Mouse (Mus musculus) Patski (cell line): ENCODE data around the gene 3110082I17Rik. TPM values are rescaled to one million over a fixed set of nuclear protein-coding genes. Genes with fewer than 3 reads are reported as not detected.

ENCODE experiments used
- ATAC-seq: fragments of 100-300 bp; one replicate; pipeline ENCODE4 v1.8.0; 2021
- CTCF ChIA-PET: fragments of 350-600 bp; sonication (Branson Sonifier 250); formaldehyde crosslinking; loops from one replicate; lab custom pipeline; 2022; ENCODE audit warnings: inconsistent platforms; lab: Charles Lee
- POLR2A ChIA-PET: fragments of 350-600 bp; sonication (Branson Sonifier 250); formaldehyde crosslinking; loops from one replicate; lab custom pipeline; 2022; ENCODE audit warnings: antibody characterized with exemption, inconsistent platforms; lab: Charles Lee
- DNase-seq: peaks from one replicate; pipeline ENCODE4 v3.0.0-alpha.2; 2011; ENCODE audit warnings: low read depth, low spot score
- H3K27me3 ChIP-seq: fragments of 371-371 bp; one replicate; pipeline ENCODE4 v1.5.1; 2021
- CTCF ChIP-seq: fragments of 100-300 bp; IDR thresholded peaks from one replicate; pipeline ENCODE4 v1.5.1; 2021
- in situ Hi-C: fragments of 300-500 bp; cut with MboI; formaldehyde crosslinking; loops from 3 replicates; pipeline ENCODE4 v1.11.1; 2018; ENCODE audit warnings: low pct_unique_long_range_greater_than_20kb, mixed read lengths
- polyA plus RNA-seq: library from polyadenylated mRNA; unstranded; gene quantifications from one replicate; pipeline ENCODE4 v1.2.3, GENCODE M21; 2021

3110082I17Rik gene
- polyA plus RNA-seq, 1 experiment from 2014 or later, result 19.1 TPM

- ChIA-PET CTCF (interaction anchor here (1.1 to 2.3 kb wide), 5 partner anchors 12 to 93 kb away, joined by 3 to 6 read pairs (median 5); no protein-coding TSS in a partner anchor), POLR2A (interaction anchor here (1.6 kb wide), 1 partner anchor 15 kb away, joined by 5 read pairs; no protein-coding TSS in a partner anchor)
- TF ChIP-seq CTCF, result no peak
- in situ Hi-C loops, result no loop called here
- ATAC-seq, result no peak
- H3K27me3 ChIP-seq, result no peaks in the 10 kb centered on the region
- DNase-seq, result no peak
Observed at GRCm38 (mm10) chr5:139457241-139457640, 3.1 kb downstream of the 3110082I17Rik start.

DNA sequence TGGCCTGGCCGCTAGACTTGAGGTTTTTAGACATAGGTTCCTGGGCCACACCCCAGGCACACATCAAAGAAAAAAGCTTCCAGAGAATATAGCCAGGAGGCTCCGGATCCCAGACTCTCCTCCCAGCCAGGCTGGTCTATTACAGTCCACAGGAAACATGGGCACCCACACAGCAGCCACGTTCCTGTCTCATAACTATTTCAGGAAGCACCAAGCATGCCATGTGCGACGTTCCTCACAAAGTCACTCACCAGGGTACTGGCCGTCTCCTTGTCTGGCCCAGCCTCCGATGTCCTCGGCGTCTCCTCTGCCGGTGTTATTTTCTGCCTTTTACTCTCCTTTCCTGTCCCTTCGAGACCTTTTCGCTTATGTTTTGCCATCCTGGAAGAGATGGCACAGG is 5.2 kb downstream of the 3110082I17Rik start:
- no peak for ATAC-seq
- POLR2A ChIA-PET, result no interaction called here
- no peak for TF ChIP-seq CTCF
- no peaks in the 10 kb centered on the region for H3K27me3 ChIP-seq
- no peak for DNase-seq
- CTCF ChIA-PET, result interaction anchor here (0.9 kb wide), 1 partner anchor 10 kb away, joined by 3 read pairs; no protein-coding TSS in a partner anchor
- in situ Hi-C loops, result no loop called here

DNA sequence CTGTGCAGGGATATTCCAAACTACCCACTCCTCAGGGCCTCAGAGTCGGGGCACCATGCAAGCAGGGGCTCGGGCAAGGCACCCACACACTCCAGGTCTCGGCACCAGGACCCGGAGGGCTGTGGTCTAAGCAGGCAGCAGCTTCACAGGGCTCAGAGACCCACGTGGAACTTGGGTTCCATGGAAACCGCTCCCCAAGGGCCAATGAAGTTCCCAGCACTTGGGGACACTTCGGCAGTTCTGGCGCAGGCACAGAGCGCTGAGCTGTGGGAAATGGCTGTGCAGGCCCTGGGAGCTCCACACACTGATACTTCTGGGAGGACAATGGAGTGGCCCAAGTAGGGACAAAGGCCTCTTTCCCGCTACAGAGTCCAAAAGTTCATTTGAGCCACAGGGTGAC is 7.3 kb downstream of the 3110082I17Rik start:
- CTCF ChIA-PET, result interaction anchor here (1.8 kb wide), 1 partner anchor 13 kb away, joined by 4 read pairs; no protein-coding TSS in a partner anchor
- POLR2A ChIA-PET, result no interaction called here
- no peak for TF ChIP-seq CTCF
- no peaks in the 10 kb centered on the region for H3K27me3 ChIP-seq
- in situ Hi-C loops, result no loop called here
- ATAC-seq (no peak), DNase-seq (no peak)

GRCm38 (mm10) chr5:139449926-139450325 is 10.4 kb downstream of the 3110082I17Rik start:
- DNase-seq, result no peak

DNA sequence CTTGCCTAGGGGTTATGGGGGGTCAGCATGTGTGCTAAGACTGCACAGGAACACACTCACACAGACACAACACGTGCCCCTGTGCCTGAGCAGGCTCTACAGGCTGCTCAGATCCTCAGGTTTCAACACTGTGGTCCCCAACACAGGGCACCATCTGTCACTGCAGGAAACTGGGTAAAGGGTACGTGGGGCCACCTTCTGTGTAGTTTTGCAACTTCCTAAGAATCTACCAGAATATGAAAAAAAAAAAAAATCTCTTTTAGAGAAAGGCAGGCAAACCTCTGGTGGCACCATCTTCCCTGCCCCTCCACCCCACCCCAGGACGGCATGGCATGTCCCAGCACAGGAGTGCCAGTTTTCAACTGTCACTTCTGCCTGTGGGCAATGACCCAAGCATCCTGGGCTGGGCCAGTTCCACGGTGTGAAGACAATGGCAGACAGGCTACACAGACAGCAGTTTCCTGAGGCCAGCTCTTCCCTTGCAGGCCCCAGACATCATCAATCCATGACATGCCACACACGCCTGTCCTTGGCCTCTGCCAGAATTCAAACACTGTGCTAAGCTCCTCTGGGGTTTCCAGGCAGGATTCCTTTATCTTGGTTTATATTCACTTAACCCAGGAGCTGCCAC is 11.1 kb downstream of the 3110082I17Rik start:
- TF ChIP-seq CTCF, result no peak
- POLR2A ChIA-PET, result no interaction called here
- in situ Hi-C loops, result no loop called here
- peak; percentile 5 for ATAC-seq
- H3K27me3 ChIP-seq, result no peaks in the 10 kb centered on the region
- no peak for DNase-seq
- CTCF ChIA-PET, result interaction anchor here (0.9 to 1.3 kb wide), 2 partner anchors 11 to 25 kb away, joined by 4 read pairs; partner anchors contain the start of gene 3110082I17Rik

More at GRCm38 (mm10) chr5:139449926-139450325, 10.4 kb downstream of the 3110082I17Rik start:
- ATAC-seq, result peak; percentile 72
- in situ Hi-C loops, result no loop called here
- H3K27me3 ChIP-seq, result no peaks in the 10 kb centered on the region
- no peak for TF ChIP-seq CTCF
- CTCF ChIA-PET, result interaction anchor here (0.9 to 1.3 kb wide), 2 partner anchors 10 to 26 kb away, joined by 4 read pairs; partner anchors contain the start of gene 3110082I17Rik
- POLR2A ChIA-PET, result no interaction called here

- TF ChIP-seq CTCF, result no peak
- in situ Hi-C loops, result no loop called here
- ATAC-seq, result no peak
- no peaks in the 10 kb centered on the region for H3K27me3 ChIP-seq
- no peak for DNase-seq
- CTCF ChIA-PET, result no interaction called here
- POLR2A ChIA-PET, result interaction anchor here (0.6 kb wide), 1 partner anchor 289 kb away, joined by 3 read pairs; no protein-coding TSS in a partner anchor
Observed at GRCm38 (mm10) chr5:139448025-139448424, 12.3 kb downstream of the 3110082I17Rik start.

DNA sequence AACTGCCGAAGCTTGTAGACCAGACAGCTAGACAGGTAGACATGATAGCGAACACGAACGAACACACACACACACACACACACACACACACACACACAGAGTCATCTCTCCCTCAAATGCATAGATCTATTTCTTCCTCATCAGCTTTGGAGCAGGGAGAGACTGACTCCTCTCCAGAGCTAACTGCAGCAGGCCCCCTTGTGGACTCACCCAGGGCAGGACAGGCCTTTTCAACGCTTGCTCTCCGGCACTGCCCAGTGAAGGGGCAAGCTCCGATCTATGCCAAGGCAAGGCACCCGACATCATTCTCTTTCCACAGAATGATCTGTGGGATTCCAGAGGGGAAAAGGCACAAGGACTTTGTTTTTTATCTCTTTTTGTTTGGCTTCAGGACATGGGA is 15.1 kb downstream of the 3110082I17Rik start:
- ChIA-PET POLR2A (no interaction called here), CTCF (interaction anchor here (0.9 to 1.4 kb wide), 3 partner anchors 10 to 80 kb away, joined by 3 read pairs; no protein-coding TSS in a partner anchor)
- TF ChIP-seq CTCF, result no peak
- in situ Hi-C loops, result no loop called here
- ATAC-seq (no peak), DNase-seq (no peak)
- H3K27me3 ChIP-seq, result no peaks in the 10 kb centered on the region

DNA sequence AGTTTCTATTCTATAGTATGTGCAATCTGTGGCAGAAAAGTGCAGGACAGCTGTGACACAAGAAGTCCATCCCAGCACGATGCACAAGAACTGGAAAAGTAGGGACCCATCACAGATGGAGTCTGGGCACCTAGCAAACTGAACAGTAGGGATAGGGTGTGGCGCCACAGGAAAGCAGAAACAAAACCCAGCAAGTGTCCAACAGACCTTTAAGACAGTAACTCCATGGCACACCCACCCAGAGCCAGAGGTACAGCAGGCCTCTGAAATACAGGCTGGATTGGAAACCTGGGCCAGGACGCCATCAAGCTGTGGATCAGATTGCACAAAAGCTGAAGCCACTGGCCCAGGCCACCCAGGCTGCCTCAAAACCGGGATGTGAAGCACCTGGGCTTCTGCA is 17.4 kb downstream of the 3110082I17Rik start:
- DNase-seq (no peak), ATAC-seq (no peak)
- ChIA-PET CTCF (interaction anchor here (1.0 kb wide), 1 partner anchor 9 kb away, joined by 3 read pairs; no protein-coding TSS in a partner anchor), POLR2A (interaction anchor here (1.3 kb wide), 1 partner anchor 14 kb away, joined by 5 read pairs; no protein-coding TSS in a partner anchor)
- in situ Hi-C loops, result no loop called here
- no peak for TF ChIP-seq CTCF
- H3K27me3 ChIP-seq, result no peaks in the 10 kb centered on the region

GRCm38 (mm10) chr5:139442428-139442827 is 17.9 kb downstream of the 3110082I17Rik start:
- ATAC-seq (no peak), DNase-seq (no peak)
- TF ChIP-seq CTCF, result no peak
- ChIA-PET CTCF (no interaction called here), POLR2A (interaction anchor here (1.3 kb wide), 1 partner anchor 14 kb away, joined by 5 read pairs; no protein-coding TSS in a partner anchor)
- no peaks in the 10 kb centered on the region for H3K27me3 ChIP-seq
- in situ Hi-C loops, result no loop called here

GRCm38 (mm10) chr5:139441726-139442018 is 18.7 kb downstream of the 3110082I17Rik start:
- no peak for TF ChIP-seq CTCF
- ATAC-seq, result no peak
- ChIA-PET CTCF (no interaction called here), POLR2A (no interaction called here)
- in situ Hi-C loops, result no loop called here
- H3K27me3 ChIP-seq, result no peaks in the 10 kb centered on the region
- DNase-seq, result no peak

GRCm38 (mm10) chr5:139440926-139441725 is 19.2 kb downstream of the 3110082I17Rik start:
- ChIA-PET POLR2A (no interaction called here), CTCF (interaction anchor here (1.0 kb wide), 1 partner anchor 11 kb away, joined by 4 read pairs; no protein-coding TSS in a partner anchor)
- no peak for ATAC-seq
- in situ Hi-C loops, result no loop called here
- no peak for TF ChIP-seq CTCF
- DNase-seq, result no peak
- H3K27me3 ChIP-seq, result no peaks in the 10 kb centered on the region
